Mouse (Mus musculus) gastrocnemius, adult 8-10 months (tissue): ENCODE results near the gene B4galnt2. TPM values are rescaled to one million over a fixed set of nuclear protein-coding genes. Genes with fewer than 3 reads are reported as not detected.

Experiments
- DNase-seq, 2 experiments: peaks; one replicate each; pipeline ENCODE4 v3.0.0; 2022; ENCODE audit warnings: low spot score in 2 of 2
- microRNA-seq: library from miRNA; unstranded; fragments of <30 nt; microRNA quantifications from one replicate; pipeline ENCODE4 v1.2.0, GENCODE M21; 2022
- total RNA-seq, 4 experiments: library from RNA; stranded (reverse); gene quantifications; 2 replicates each; pipeline ENCODE4 v1.2.4; 2022

B4galnt2 gene
- total RNA-seq, 4 experiments from 2014 or later = not detected

DNA sequence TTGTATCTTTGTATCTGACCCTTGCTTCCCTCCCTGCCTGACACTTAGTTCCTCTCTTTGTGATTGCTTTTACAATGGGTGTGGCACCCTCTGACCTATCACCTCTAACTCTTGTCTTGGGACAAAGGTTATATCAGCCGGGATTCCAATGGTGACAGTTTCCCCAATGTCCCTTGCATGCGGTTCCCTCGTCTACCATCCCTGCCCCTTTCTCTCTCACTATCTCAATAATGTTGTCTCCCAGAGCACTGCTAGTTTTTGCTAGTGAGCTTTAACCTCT lies 87.6 kb downstream of the B4galnt2 start:
- no peak for DNase-seq

DNA sequence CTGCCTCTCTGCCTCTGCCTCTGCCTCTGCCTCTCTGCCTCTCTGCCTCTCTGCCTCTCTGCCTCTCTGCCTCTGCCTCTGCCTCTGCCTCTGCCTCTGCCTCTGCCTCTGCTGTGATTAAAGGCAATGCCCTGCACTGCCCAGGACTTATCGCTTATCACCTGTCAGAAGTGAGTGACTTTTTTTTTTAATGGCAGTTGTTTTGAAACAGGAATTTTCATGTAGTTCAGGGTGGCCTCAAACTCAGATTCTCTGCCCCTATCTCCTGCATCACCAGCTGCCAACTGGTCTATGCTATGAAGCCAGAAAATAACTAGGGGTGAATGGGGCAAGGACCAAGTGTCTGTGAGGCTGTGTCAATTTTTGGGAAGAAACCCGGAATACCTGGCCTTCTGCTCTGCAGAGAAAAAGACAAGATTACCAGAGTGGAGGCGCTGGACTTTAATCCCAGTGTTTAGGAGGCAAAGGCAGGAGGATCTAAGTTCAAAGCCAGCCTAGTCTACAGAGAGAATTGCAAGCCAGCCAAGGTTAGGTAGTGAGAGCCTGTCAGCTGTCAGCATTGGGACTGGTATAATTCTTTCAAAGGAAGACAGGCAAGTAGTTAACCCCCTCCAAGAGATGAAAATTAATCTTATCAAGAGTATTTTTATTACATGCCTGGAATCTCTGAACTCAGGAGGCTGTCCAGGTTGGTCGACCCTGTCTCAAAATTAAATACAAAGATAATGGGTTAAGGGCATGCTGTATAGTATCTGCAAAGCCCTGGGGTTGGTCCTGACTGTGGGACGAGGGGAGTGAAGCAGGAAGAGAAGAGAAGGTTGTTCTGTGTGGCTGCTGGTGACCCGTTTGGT lies 88.1 kb downstream of the B4galnt2 start:
- DNase-seq = no peak

DNA sequence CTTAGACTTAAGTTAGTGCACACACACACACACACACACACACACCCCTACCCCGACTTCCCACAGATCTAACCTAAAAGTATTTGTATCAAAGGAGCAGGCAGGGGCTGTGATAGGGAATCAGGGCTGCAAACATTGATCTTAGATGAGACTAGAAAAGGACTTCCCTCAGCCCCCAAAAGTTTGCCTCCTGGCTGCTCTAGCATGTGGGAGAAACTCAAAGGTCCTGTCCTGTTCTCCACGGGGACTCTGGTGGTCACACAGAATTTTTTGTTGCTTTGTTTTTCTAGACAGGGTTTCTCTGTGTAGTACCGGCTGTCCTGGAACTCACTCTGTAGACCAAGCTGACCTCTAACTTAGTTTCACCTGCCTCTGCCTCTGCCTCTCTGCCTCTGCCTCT lies 89.1 kb downstream of the B4galnt2 start:
- no peak for DNase-seq

DNA sequence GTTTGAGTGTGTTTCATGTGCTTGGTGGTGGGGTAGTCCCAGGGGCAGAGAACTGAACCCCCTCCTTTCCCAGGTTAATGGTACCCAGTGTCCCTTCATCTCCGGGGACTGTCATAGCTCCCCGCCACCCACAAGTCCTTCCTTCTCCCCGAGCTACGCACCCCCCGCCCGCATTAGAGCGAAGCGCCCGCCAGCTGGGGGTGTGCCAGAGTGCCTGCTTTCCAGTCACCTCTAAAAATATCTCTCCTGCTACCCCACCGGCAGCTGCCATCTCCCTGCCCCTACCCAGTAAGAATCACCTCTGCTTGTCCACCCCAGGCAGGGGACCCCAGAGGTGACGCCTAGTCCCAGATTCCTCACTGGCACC lies 89.8 kb downstream of the B4galnt2 start:
- DNase-seq = peak; percentile 84 to 87

DNA sequence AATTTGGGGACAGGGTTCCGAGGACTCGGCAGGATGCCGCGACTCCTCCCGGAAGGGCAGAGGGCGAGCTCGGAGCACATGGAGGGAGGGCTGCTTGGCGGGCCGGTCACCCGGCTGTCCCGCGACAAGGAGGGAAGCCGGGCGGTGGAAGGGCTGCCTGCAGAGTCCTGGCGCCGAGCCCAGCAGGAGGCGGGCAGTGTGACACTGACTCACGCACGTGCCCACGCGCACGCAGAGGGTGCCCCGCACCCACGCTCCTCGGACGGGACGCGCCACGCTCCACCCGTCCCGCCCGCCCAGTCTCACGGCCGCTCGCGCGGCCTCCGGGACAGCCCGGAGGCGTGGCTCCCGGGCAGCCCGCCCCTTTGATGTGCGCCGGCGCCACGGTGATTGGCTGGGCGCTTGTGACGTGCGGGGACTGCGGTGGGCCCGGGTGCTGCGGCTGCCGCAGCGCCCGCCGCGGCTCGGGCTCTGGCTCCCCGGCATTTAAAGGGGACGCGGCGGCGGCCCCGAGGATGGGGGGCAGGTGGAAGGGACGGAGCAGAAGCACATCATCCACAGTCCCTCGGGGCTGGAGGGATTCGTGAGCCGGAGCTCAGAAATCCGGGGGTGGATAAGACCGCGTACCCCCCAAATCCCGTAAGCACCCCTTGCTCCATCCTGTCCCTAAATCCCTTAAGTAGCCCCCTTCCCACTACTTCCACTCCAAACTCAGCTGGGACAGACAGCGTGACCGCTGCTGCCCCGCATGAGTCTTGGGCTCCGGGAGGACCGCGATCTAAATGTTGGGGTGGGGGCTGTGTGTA lies 90.4 kb downstream of the B4galnt2 start, which contains the start of gene Phospho1:
Gene Phospho1 (plus strand): TSS at position 429 of the 806 bp plus-strand sequence.
- peak; percentile 83 to 90 for DNase-seq

DNA sequence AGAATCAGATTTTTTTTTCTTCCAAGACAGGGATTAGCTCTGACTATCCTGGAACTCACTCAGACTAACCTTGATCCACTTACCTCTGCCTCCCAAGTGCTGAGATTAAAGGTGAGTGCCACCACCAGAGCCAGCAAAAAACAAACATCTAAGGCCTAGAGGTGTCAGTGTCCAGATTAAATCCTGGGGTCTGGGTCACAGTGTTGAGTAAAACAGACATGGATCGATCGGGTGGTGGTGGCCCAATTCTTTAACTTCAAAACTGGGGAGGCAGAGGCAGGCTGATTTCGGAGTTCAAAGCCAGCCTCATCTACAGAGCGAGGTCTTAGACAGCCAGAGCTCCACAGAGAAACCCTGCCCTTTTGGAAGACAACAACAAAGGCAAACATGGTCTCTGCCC lies 92.3 kb downstream of the B4galnt2 start:
- no peak for DNase-seq

DNA sequence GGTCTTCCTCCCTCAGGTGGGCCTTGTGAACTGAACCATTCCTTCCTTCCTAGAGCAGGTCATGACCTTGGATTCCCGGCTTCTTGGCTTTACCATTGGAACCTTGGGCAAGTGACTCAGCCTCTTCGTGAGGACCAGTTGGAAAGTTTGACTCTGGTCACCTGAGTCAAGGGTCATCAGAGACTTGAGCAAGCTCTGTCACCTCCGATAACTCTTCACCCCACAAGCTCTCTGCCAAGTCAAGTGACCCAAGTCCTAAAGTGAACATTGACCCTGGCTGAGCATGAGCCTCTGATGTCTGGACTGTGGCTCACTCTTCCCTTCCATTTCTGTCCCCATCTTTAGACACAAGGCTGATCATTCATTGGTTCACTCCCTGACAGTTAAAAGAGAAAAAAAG lies 93.2 kb downstream of the B4galnt2 start:
- no peak for DNase-seq

DNA sequence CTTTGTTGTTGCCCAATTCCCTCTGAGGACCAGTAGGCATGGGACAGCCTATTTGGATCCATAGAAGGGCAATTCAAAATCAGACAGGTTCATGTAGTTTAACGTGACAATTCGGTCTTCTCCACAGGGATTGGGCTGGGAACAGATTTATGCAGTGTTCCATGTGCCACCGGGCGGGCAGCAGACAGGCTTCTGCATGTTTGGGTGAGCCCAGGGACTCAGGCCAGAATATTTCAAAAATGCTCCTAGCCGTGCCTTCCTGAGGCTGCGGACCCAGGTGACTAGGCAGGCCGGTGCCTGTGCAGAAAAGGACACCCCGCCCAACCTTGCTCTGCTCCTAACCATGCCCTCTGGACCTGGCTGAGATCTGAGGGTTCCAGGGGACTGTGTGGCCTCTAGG lies 95.6 kb downstream of the B4galnt2 start:
- no peak for DNase-seq

Small RNA genes within 50 kb of the gene (microRNA-seq; reads per million reads assigned to microRNA genes)
- not detected for gene Mir3063

Other genes starting within 250 kb of the B4galnt2 start
- gene Phb, start 247.9 kb downstream of the B4galnt2 start, total RNA-seq = 100 to 1,000 TPM; 142 to 193 (median 171) TPM
- 100 to 1,000 TPM; 107 to 171 (median 133) TPM for gene Zfp652, start 202.2 kb downstream of the B4galnt2 start, total RNA-seq
- gene B130006D01Rik, start 191.3 kb downstream of the B4galnt2 start, total RNA-seq = under 1 TPM; 0.20 to 0.54 (median 0.34) TPM
- 100 to 1,000 TPM; 341 to 419 (median 369) TPM for gene Phospho1, start 90.4 kb downstream of the B4galnt2 start, total RNA-seq
- gene Gngt2, start 77.7 kb downstream of the B4galnt2 start, total RNA-seq = 1 to 10 TPM; 2.3 to 4.0 (median 2.8) TPM
- gene Abi3, start 72.4 kb downstream of the B4galnt2 start, total RNA-seq = 1 to 10 TPM in 3 of 4 experiments, under 1 TPM in 1; 0.77 to 2.2 (median 1.5) TPM
- gene Igf2bp1, start 91.0 kb upstream of the B4galnt2 start, total RNA-seq = not detected
- not detected for gene Gip, start 109.7 kb upstream of the B4galnt2 start, total RNA-seq
- 10 to 100 TPM; 30.5 to 36.9 (median 31.6) TPM for gene Snf8, start 120.0 kb upstream of the B4galnt2 start, total RNA-seq
- gene Ube2z, start 150.5 kb upstream of the B4galnt2 start, total RNA-seq = 10 to 100 TPM; 15.0 to 17.9 (median 16.3) TPM
- 1,000 to 10,000 TPM; 1,235 to 1,416 (median 1,336) TPM for gene Atp5g1, start 160.8 kb upstream of the B4galnt2 start, total RNA-seq
- gene Calcoco2, start 197.1 kb upstream of the B4galnt2 start, total RNA-seq = not detected
- gene Ttll6, start 218.9 kb upstream of the B4galnt2 start, total RNA-seq = not detected